ENCODE assay signal across 8 mouse cellular contexts in genomic region chr14:52018248-52019050, GRCm38 (mm10). TPM values are rescaled to one million over a fixed set of nuclear protein-coding genes. Genes with fewer than 3 reads are reported as not detected.
A peak's percentile ranks its signal among the peaks of the same experiment; 100 is the strongest.
DNase-seq lines count a peak whose midpoint lies in the region; ATAC-seq and TF ChIP-seq lines count a peak whose summit lies in the region.

No protein-coding gene starts in this region.

- DNase-seq in cerebellum, adult 2 months, result peak; percentile 47 to 51
- DNase-seq in cerebellum, postnatal 4 days (ENCODE audit: low spot score in 2 of 2), result no peak
- DNase-seq in 416B (ENCODE audit: low read depth), result peak; percentile 36
- no peak for DNase-seq in forebrain, embryonic 14.5 days (ENCODE audit: low spot score)
- DNase-seq in liver, embryonic 14.5 days (ENCODE audit: low read depth in 3 of 3, low spot score in 3 of 3), result no peak
- DNase-seq in adrenal gland, adult 8-10 months, result no peak
- DNase-seq in layer of hippocampus, adult 9-11 months, result no peak

- H3K36me3 ChIP-seq in forebrain, embryonic 14.5 days (ENCODE audit: control insufficient read depth, insufficient read depth, low read length), result no peaks in the 10 kb centered on the region
- H3K36me3 ChIP-seq in liver, embryonic 14.5 days (replicated peaks; ENCODE audit: control insufficient read depth, insufficient read depth, low read depth), result no peaks in the 10 kb centered on the region

- H3K27ac ChIP-seq in cerebellum, adult 2 months (ENCODE audit: insufficient read depth, low read length), result peak overlapping the region; percentile 100
- peak overlapping the region; percentile 98; the same call in 1 of the 2 replicates for H3K27ac ChIP-seq in forebrain, embryonic 14.5 days (ENCODE audit: low read depth, low read length)
- peak overlapping the region; percentile 93 for H3K27ac ChIP-seq in liver, embryonic 14.5 days

- peak overlapping the region; percentile 73 for H3K4me2 ChIP-seq in forebrain, embryonic 14.5 days (ENCODE audit: low read length)
- H3K4me2 ChIP-seq in liver, embryonic 14.5 days (ENCODE audit: low read depth), result peak overlapping the region; percentile 83

- no peak for ATAC-seq in forebrain, embryonic 14.5 days
- ATAC-seq in liver, embryonic 14.5 days (ENCODE audit: insufficient read depth), result no peak
- no peak for ATAC-seq in frontal cortex, adult (ENCODE audit: low TSS enrichment)

- peak overlapping the region; percentile 88 for H3K9ac ChIP-seq in forebrain, embryonic 14.5 days (ENCODE audit: low read length)
- peak overlapping the region; percentile 89 for H3K9ac ChIP-seq in liver, embryonic 14.5 days (replicated peaks)

- H3K4me3 ChIP-seq in cerebellum, adult 2 months (replicated peaks; ENCODE audit: insufficient read depth, low read depth, low read length), result peak overlapping the region; percentile 100
- peak overlapping the region; percentile 62 for H3K4me3 ChIP-seq in forebrain, embryonic 14.5 days (ENCODE audit: low read depth, low read length)
- peak overlapping the region; percentile 11 to 85; a peak in 2 of 4 replicates for H3K4me3 ChIP-seq in liver, embryonic 14.5 days (ENCODE audit: insufficient read depth in 1 of 2, low read depth in 2 of 2, low read length in 2 of 2)

- no peak for TF ChIP-seq EP300 in liver, embryonic 14.5 days (IDR thresholded peaks at IDR 0.05; ENCODE audit: low read depth)

- peaks cover 33% of the 10 kb centered on the region for H3K4me1 ChIP-seq in cerebellum, adult 2 months (ENCODE audit: control insufficient read depth, insufficient read depth, low read length)
- peaks cover 30% of the 10 kb centered on the region for H3K4me1 ChIP-seq in forebrain, embryonic 14.5 days (ENCODE audit: control insufficient read depth, insufficient read depth, low read length)
- H3K4me1 ChIP-seq in liver, embryonic 14.5 days (replicated peaks; ENCODE audit: control insufficient read depth in 2 of 2, insufficient read depth in 2 of 2, low read length in 1 of 2), result peaks cover 49 to 58% of the 10 kb centered on the region in 2 experiments

- WGBS in cerebellum, adult 2 months, result 66% methylated on average over 15 of the region's 15 CpGs
- WGBS in forebrain, embryonic 14.5 days, result 84% methylated on average over 15 of the region's 15 CpGs
- WGBS in liver, embryonic 14.5 days (ENCODE audit: insufficient replicate concordance), result 77% methylated on average over 15 of the region's 15 CpGs

- no peak for TF ChIP-seq CTCF in cerebellum, adult 2 months (IDR thresholded peaks at IDR 0.05; ENCODE audit: borderline replicate concordance, insufficient read depth, low read depth, low read length)
- TF ChIP-seq CTCF in liver, embryonic 14.5 days (IDR thresholded peaks at IDR 0.05; ENCODE audit: low read depth), result no peak

- no peaks in the 10 kb centered on the region for H3K27me3 ChIP-seq in cerebellum, adult 2 months (ENCODE audit: control insufficient read depth, insufficient read depth, low read length)
- no peaks in the 10 kb centered on the region for H3K27me3 ChIP-seq in forebrain, embryonic 14.5 days (replicated peaks; ENCODE audit: control insufficient read depth, insufficient read depth, low read length)
- H3K27me3 ChIP-seq in liver, embryonic 14.5 days (ENCODE audit: control insufficient read depth, insufficient read depth, low read length), result no peaks in the 10 kb centered on the region

- no peaks in the 10 kb centered on the region for H3K9me3 ChIP-seq in forebrain, embryonic 14.5 days (replicated peaks; ENCODE audit: control insufficient read depth, low read length)
- no peaks in the 10 kb centered on the region for H3K9me3 ChIP-seq in liver, embryonic 14.5 days (ENCODE audit: control insufficient read depth, low read length)

- no peak for TF ChIP-seq POLR2A in cerebellum, adult 2 months (IDR thresholded peaks at IDR 0.05; ENCODE audit: borderline replicate concordance, insufficient read depth, low read length)

RNA-seq across cellular contexts. Expression of gene Zfp219, which starts 2.1 kb away (rescaled TPM):
- polyA plus RNA-seq in cerebellum, adult 2 months (2012; rRNA removed), result 184 and 188 TPM in 2 replicates
- 41.0 and 42.0 TPM in 2 replicates for polyA plus RNA-seq in forebrain, embryonic 14.5 days (2014; fragmentation: Nextera tagmentation; extraction: Ambion mirVana)
- 9.7 and 10.4 TPM in 2 replicates for polyA plus RNA-seq in liver, embryonic 14.5 days (2012; rRNA removed)
- 7.4 and 9.8 TPM in 2 replicates for polyA plus RNA-seq in liver, embryonic 14.5 days (2014; fragmentation: Nextera tagmentation; extraction: Ambion mirVana)
- 10 to 100 TPM; 52.7 to 86.6 (median 71.6) TPM for total RNA-seq in adrenal gland, adult 8-10 months (2022)

RNA-seq across cellular contexts. Expression of gene Tmem253, which starts 3.0 kb away (rescaled TPM):
- polyA plus RNA-seq in cerebellum, adult 2 months (2012; rRNA removed), result 2.0 and 2.4 TPM in 2 replicates
- polyA plus RNA-seq in forebrain, embryonic 14.5 days (2014; fragmentation: Nextera tagmentation; extraction: Ambion mirVana), result 0.46 and 0.56 TPM in 2 replicates
- polyA plus RNA-seq in liver, embryonic 14.5 days (2012; rRNA removed), result 0.06 and 0.08 TPM in 2 replicates
- 0.24 TPM in 1 of 2 replicates, not detected in the other for polyA plus RNA-seq in liver, embryonic 14.5 days (2014; fragmentation: Nextera tagmentation; extraction: Ambion mirVana)
- total RNA-seq in adrenal gland, adult 8-10 months (2022), result 1 to 10 TPM; 1.1 to 2.2 (median 1.6) TPM

RNA-seq across cellular contexts. Expression of gene Olfr221, which starts 23.8 kb away (rescaled TPM):
- 0.03 and 0.10 TPM in 2 replicates for polyA plus RNA-seq in cerebellum, adult 2 months (2012; rRNA removed)
- not detected in 2 replicates for polyA plus RNA-seq in forebrain, embryonic 14.5 days (2014; fragmentation: Nextera tagmentation; extraction: Ambion mirVana)
- not detected in 2 replicates for polyA plus RNA-seq in liver, embryonic 14.5 days (2012; rRNA removed)
- polyA plus RNA-seq in liver, embryonic 14.5 days (2014; fragmentation: Nextera tagmentation; extraction: Ambion mirVana), result not detected in 2 replicates
- total RNA-seq in adrenal gland, adult 8-10 months (2022), result not detected

RNA-seq across cellular contexts. Expression of gene Arhgef40, which starts 33.9 kb away (rescaled TPM):
- 44.1 and 48.0 TPM in 2 replicates for polyA plus RNA-seq in cerebellum, adult 2 months (2012; rRNA removed)
- 49.5 and 51.1 TPM in 2 replicates for polyA plus RNA-seq in forebrain, embryonic 14.5 days (2014; fragmentation: Nextera tagmentation; extraction: Ambion mirVana)
- polyA plus RNA-seq in liver, embryonic 14.5 days (2012; rRNA removed), result 14.1 and 15.3 TPM in 2 replicates
- polyA plus RNA-seq in liver, embryonic 14.5 days (2014; fragmentation: Nextera tagmentation; extraction: Ambion mirVana), result 9.4 and 16.5 TPM in 2 replicates
- 10 to 100 TPM; 40.7 to 74.9 (median 57.2) TPM for total RNA-seq in adrenal gland, adult 8-10 months (2022)

Comparison
In these comparisons a context has a peak if more than half of its experiments do, and no peak if none do; other contexts are left out.
1. DNase-seq: peak in cerebellum, adult 2 months (2 of 2) and 416B (single experiment); none in cerebellum, postnatal 4 days (0 of 2), forebrain, embryonic 14.5 days (single experiment), liver, embryonic 14.5 days (0 of 3), adrenal gland, adult 8-10 months (single experiment) and layer of hippocampus, adult 9-11 months (single experiment).
2. H3K4me3 ChIP-seq: peak in every context shown above with its lines; median percentile 100 in cerebellum, adult 2 months; 62 in forebrain, embryonic 14.5 days; 48 in liver, embryonic 14.5 days.
3. Peak in every context shown above with its lines, with median percentiles within 50 percentile points of each other: H3K27ac ChIP-seq.